Mouse (Mus musculus) embryonic facial prominence, embryonic 15.5 days (tissue): ENCODE results near the gene Ino80d. TPM values are rescaled to one million over a fixed set of nuclear protein-coding genes. Genes with fewer than 3 reads are reported as not detected.

Source experiments
- ATAC-seq: fragments of 200-750 bp; cut with Nextera tagmentation; 2 replicates; pipeline ENCODE4 v1.8.0; 2017; ENCODE audit warnings: low read depth, moderate TSS enrichment; ENCODE audit not compliant: insufficient number of reproducible peaks, low FRiP score, low TSS enrichment
- H3K27ac ChIP-seq: fragments of 300-500 bp; sonication (generic); replicated peaks from 2 replicates; pipeline ENCODE4 v1.5.1; 2015; ENCODE audit warnings: mild to moderate bottlenecking, inconsistent platforms
- H3K27me3 ChIP-seq: fragments of 300-500 bp; sonication (generic); 2 replicates; pipeline ENCODE4 v1.6.1; 2015; ENCODE audit warnings: inconsistent platforms
- H3K36me3 ChIP-seq: fragments of 300-500 bp; sonication (generic); 2 replicates; pipeline ENCODE4 v1.6.1; 2015; ENCODE audit warnings: mild to moderate bottlenecking, inconsistent platforms
- H3K4me1 ChIP-seq: fragments of 300-500 bp; sonication (generic); 2 replicates; pipeline ENCODE4 v1.6.1; 2015; ENCODE audit warnings: inconsistent platforms
- H3K4me2 ChIP-seq: fragments of 300-500 bp; sonication (generic); replicated peaks from 2 replicates; pipeline ENCODE4 v1.6.1; 2015; ENCODE audit warnings: mild to moderate bottlenecking, inconsistent platforms
- H3K4me3 ChIP-seq: fragments of 300-500 bp; sonication (generic); replicated peaks from 2 replicates; pipeline ENCODE4 v1.5.1; 2015; ENCODE audit warnings: mild to moderate bottlenecking, inconsistent platforms
- H3K9ac ChIP-seq: fragments of 300-500 bp; sonication (generic); 2 replicates; pipeline ENCODE4 v1.6.1; 2015; ENCODE audit warnings: inconsistent platforms
- H3K9me3 ChIP-seq: fragments of 300-500 bp; sonication (generic); replicated peaks from 2 replicates; pipeline ENCODE4 v1.6.1; 2016; ENCODE audit warnings: inconsistent platforms
- WGBS: fragments of 180-500 bp; shearing (Covaris S2); methylation state at CpG from one replicate; pipeline ENCODE4 v1.1.7; 2015; 5-methylcytosine and 5-hydroxymethylcytosine counted together
- polyA plus RNA-seq: library from polyadenylated mRNA; unstranded; fragments of >200 nt; fragmentation: Nextera tagmentation; extraction: Ambion mirVana; gene quantifications from 2 replicates; pipeline ENCODE4 v1.2.1, GENCODE M21; 2015

Ino80d gene
- polyA plus RNA-seq, 1 experiment from 2014 or later, result 11.2 TPM

DNA sequence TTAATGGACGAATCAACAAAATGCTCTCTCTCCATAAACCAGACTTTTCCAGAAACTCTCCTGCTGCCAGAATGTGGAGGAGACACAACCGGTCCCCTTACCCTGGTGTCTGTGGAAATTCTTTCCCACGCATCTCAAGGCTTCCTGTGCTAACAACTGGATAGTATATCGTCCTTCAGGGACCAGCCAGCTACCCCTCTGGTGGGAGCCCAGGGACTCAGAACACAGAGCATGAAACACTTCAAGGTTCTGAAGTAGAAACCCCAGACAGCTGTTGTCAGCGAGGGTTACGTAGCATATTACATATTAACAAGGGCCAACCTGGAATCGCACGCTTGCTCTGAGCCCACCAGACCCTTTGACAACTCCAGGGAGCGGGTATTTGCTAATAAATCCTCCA lies 163.9 kb downstream of the Ino80d start:
- no peak overlapping the region for H3K4me2 ChIP-seq
- H3K4me3 ChIP-seq, result no peak overlapping the region
- no peaks in the 10 kb centered on the region for H3K27me3 ChIP-seq
- 70% methylated on average over 9 of the region's 9 CpGs for WGBS
- H3K27ac ChIP-seq, result no peak overlapping the region
- no peaks in the 10 kb centered on the region for H3K36me3 ChIP-seq
- no peak overlapping the region for H3K9ac ChIP-seq
- peaks cover 7% of the 10 kb centered on the region for H3K4me1 ChIP-seq
- no peak for ATAC-seq
- H3K9me3 ChIP-seq, result no peaks in the 10 kb centered on the region

DNA sequence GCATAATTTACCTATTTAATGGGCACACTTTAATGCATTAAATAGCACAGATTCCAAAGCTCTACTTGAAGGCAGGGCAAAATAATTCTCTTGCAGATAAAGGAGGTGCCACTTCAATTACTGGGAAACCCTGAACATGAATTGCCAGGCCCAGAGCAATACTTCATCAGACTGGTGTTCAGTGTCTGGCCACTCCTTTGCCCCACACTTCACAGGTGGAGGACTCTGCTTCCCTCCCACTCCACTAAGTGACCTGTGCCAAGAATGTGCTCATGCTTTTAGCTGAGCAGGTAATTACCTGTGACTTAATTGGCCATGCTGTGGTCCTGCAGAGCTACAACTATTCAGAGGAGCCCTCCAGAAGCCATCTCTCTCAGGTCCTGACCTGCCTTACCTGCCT lies 166.7 kb downstream of the Ino80d start:
- Histone ChIP-seq H3K27ac (no peak overlapping the region), H3K27me3 (no peaks in the 10 kb centered on the region), H3K4me1 (peaks cover 7% of the 10 kb centered on the region), H3K9me3 (no peaks in the 10 kb centered on the region), H3K36me3 (no peaks in the 10 kb centered on the region), H3K4me2 (no peak overlapping the region), H3K9ac (no peak overlapping the region), H3K4me3 (no peak overlapping the region)
- ATAC-seq, result no peak

- Histone ChIP-seq H3K27ac (no peak overlapping the region), H3K9ac (no peak overlapping the region), H3K4me2 (no peak overlapping the region), H3K4me1 (peaks cover 7% of the 10 kb centered on the region), H3K27me3 (no peaks in the 10 kb centered on the region), H3K4me3 (no peak overlapping the region), H3K36me3 (no peaks in the 10 kb centered on the region), H3K9me3 (no peaks in the 10 kb centered on the region)
- no peak for ATAC-seq
- 54% methylated on average over 5 of the region's 5 CpGs for WGBS
These were observed 167.5 kb downstream of the Ino80d start for GRCm38 (mm10) chr1:62946987-62947386.

DNA sequence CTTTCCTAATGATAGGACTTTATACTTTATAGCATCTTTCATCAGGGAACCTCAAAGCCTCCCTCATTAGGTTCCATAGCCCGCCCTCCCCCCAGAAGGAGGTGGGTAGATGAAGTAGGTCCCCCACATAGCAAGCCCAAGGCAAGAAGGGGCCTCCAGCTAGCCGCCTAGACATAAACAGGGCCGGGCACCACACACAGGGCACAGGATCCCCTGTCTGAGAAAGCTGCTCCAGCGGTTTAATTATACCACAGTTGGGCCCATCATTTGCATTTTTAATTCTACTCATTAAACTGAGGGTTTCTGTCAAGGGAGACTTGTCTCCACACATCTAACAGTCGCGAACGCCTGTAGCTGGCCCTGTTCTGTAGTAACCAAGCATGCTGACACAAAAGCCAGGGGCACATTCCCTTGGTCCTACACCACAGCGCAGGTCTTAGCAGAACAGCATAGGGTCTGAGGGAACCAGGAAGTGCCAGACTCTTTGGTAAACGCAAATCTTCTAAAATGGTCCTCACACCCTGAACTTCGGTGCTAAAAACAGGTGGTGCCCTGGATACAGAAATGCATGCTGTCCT lies 179.6 kb downstream of the Ino80d start:
- ATAC-seq, result no peak; the same call in 1 of the 2 replicates
- H3K27ac ChIP-seq, result peak overlapping the region; percentile 34; the same call in 1 of the 2 replicates
- no peaks in the 10 kb centered on the region for H3K9me3 ChIP-seq
- H3K4me2 ChIP-seq, result no peak overlapping the region
- peaks cover 7% of the 10 kb centered on the region for H3K27me3 ChIP-seq
- H3K4me3 ChIP-seq, result no peak overlapping the region
- WGBS, result 76% methylated on average over 10 of the region's 10 CpGs
- peaks cover 22% of the 10 kb centered on the region for H3K4me1 ChIP-seq
- H3K36me3 ChIP-seq, result no peaks in the 10 kb centered on the region
- H3K9ac ChIP-seq, result no peak overlapping the region

DNA sequence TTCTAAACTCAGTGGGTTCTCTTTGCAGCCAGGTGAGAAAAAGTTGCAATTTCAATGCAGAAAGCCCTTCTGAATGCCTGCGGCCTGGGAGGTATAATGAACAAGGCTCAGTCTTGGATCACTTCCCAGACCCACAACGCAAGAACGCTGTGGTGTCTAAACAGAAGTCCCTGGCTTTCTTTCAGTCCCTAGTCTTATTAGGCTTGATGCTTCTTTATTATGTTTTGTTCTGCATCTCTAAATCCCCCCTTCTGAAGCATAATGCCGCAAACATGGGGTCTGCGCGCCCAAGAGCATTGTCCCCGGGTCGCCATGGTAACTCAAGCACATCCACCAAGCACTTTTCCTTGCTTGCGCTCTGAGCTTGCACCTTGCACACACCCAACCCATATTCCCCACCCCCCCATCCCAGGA lies 180.4 kb downstream of the Ino80d start:
- ATAC-seq, result no peak

DNA sequence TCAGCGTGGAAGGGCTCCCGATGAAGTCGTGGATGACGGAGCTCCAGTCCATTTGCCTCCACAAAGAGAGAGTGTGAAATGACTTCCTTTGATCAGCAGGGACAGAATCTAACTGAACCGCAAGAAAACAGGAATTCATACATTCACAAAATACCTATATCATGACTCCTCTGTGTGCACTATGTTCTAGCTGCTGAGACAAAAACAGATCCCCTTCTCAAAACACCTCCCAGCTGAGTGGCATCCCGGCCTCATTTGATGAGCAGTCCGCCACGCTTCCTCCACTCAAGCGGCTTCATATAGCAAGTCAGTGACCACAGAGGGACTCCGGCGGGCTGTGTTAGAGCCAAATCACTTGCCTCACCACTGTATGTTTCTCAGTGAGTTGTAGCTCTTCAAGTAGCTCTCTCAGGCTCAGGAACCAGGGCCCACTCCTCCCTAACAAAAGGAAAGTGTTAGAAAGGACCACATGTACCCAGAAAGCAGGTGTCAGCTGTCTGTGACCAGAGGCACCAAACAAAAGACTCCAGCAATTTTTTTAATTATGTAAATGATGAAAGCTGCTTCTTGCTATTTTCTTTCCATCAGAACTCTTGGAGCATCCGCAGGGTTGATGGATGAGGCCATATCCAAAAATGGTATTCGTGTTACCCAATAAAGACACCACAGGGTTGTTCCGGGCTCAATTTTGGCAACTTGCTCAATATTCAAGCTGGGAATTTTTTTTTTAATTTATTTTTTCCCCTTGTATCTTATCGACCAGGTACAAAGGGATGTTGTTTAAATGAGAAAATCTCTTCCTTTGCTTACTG lies 181.0 kb downstream of the Ino80d start:
- Histone ChIP-seq H3K4me2 (no peak overlapping the region), H3K27me3 (peaks cover 7% of the 10 kb centered on the region), H3K9ac (no peak overlapping the region), H3K4me3 (no peak overlapping the region), H3K36me3 (no peaks in the 10 kb centered on the region), H3K27ac (peak overlapping the region; percentile 18; the same call in 1 of the 2 replicates), H3K9me3 (no peaks in the 10 kb centered on the region), H3K4me1 (peaks cover 22% of the 10 kb centered on the region)
- WGBS, result 66% methylated on average over 15 of the region's 15 CpGs
- no peak for ATAC-seq

More for the DNA sequence above, 180.4 kb downstream of the Ino80d start:
- H3K9me3 ChIP-seq, result no peaks in the 10 kb centered on the region
- peaks cover 22% of the 10 kb centered on the region for H3K4me1 ChIP-seq
- no peaks in the 10 kb centered on the region for H3K36me3 ChIP-seq
- peaks cover 7% of the 10 kb centered on the region for H3K27me3 ChIP-seq
- H3K4me3 ChIP-seq, result no peak overlapping the region
- peak overlapping the region; percentile 21; the same call in 1 of the 2 replicates for H3K4me2 ChIP-seq
- 44% methylated on average over 9 of the region's 9 CpGs for WGBS
- no peak overlapping the region for H3K9ac ChIP-seq
- H3K27ac ChIP-seq, result peak overlapping the region; percentile 34

DNA sequence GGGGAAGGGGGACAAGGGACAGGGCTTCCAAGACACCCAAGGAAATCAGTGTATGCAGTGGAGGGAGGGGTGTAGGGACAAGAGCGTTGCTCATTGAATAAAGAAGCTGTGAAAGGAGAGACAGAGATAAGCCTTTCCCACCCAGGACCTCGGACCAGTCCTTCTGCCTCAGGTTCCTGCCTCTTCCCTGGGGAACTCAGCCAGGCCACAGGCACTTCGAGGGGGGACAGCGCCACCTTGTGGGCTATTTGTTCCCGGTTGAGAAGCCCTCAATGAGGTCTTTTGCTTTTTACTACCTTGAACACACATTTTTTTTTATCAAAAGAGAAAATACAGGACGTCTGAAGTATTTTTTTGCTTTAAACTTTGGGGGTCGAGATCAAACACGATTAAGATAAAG lies 185.0 kb downstream of the Ino80d start:
- H3K27me3 ChIP-seq, result peaks cover 7% of the 10 kb centered on the region
- no peak overlapping the region for H3K27ac ChIP-seq
- no peaks in the 10 kb centered on the region for H3K36me3 ChIP-seq
- no peak overlapping the region for H3K4me2 ChIP-seq
- no peaks in the 10 kb centered on the region for H3K9me3 ChIP-seq
- ATAC-seq, result no peak
- no peak overlapping the region for H3K9ac ChIP-seq
- 8% methylated on average over 8 of the region's 8 CpGs for WGBS
- H3K4me1 ChIP-seq, result peaks cover 12% of the 10 kb centered on the region
- H3K4me3 ChIP-seq, result no peak overlapping the region

GRCm38 (mm10) chr1:62919219-62919618 lies 195.2 kb downstream of the Ino80d start:
- H3K36me3 ChIP-seq, result no peaks in the 10 kb centered on the region
- no peaks in the 10 kb centered on the region for H3K9me3 ChIP-seq
- ATAC-seq, result no peak
- no peaks in the 10 kb centered on the region for H3K4me1 ChIP-seq
- no peaks in the 10 kb centered on the region for H3K27me3 ChIP-seq
- 92% methylated on average over 6 of the region's 6 CpGs for WGBS
- H3K27ac ChIP-seq, result no peak overlapping the region
- H3K4me2 ChIP-seq, result no peak overlapping the region
- no peak overlapping the region for H3K9ac ChIP-seq
- H3K4me3 ChIP-seq, result no peak overlapping the region

- H3K4me3 ChIP-seq, result no peak overlapping the region
These were observed 197.9 kb downstream of the Ino80d start for GRCm38 (mm10) chr1:62916609-62917008.

DNA sequence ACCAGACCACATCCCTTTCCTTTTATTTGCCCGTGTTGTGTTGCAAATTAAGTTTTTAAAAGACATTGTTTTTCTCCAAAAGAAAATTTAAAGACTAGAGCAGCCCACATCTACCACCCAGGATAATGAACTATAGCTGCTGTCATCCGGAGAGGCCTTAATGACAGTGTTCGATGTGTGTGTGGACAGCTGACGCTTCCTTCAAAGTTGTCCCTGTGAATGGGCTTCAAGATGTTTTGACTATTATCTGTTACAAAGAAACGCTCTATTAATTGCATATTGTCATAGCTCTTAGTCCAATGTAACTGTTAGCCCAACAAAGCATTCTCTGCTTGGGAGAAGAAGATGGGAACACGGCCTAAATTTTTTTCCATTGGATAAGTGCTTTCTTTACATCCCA lies 200.0 kb downstream of the Ino80d start:
- H3K4me2 ChIP-seq, result no peak overlapping the region

More at GRCm38 (mm10) chr1:62916609-62917008, 197.9 kb downstream of the Ino80d start:
- no peak for ATAC-seq
- WGBS, result 61% methylated on average over 9 of the region's 9 CpGs
- no peaks in the 10 kb centered on the region for H3K9me3 ChIP-seq
- no peaks in the 10 kb centered on the region for H3K36me3 ChIP-seq
- no peak overlapping the region for H3K4me2 ChIP-seq
- no peak overlapping the region for H3K9ac ChIP-seq
- no peaks in the 10 kb centered on the region for H3K27me3 ChIP-seq
- no peak overlapping the region for H3K27ac ChIP-seq
- no peaks in the 10 kb centered on the region for H3K4me1 ChIP-seq

DNA sequence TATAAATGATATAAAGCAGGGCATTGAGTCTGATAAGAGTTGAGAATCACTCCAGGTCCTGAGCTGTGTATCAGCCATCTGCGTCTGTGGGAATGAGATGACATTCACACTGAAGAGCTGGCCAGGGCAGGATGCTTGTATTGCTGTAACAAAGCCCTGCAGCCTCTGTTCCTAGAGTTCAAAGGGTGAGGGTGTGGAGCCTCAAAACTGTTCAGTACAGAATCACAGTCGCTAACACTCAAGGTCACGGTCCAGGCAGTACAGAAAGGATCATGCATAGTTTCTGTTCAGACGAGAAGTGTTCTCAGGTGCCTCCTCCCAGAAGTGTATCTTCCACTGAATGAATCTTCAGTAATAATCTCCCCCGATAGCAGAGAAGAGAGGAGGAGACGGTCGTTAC lies 203.0 kb downstream of the Ino80d start:
- Histone ChIP-seq H3K4me2 (no peak overlapping the region), H3K27ac (no peak overlapping the region), H3K4me1 (peaks cover 28% of the 10 kb centered on the region), H3K36me3 (no peaks in the 10 kb centered on the region), H3K27me3 (no peaks in the 10 kb centered on the region; the same call in 1 of the 2 replicates), H3K9me3 (no peaks in the 10 kb centered on the region), H3K9ac (no peak overlapping the region), H3K4me3 (no peak overlapping the region)
- no peak for ATAC-seq
- WGBS, result 68% methylated on average over 7 of the region's 7 CpGs

More for the DNA sequence above, 200.0 kb downstream of the Ino80d start:
- peaks cover 9% of the 10 kb centered on the region for H3K4me1 ChIP-seq
- H3K36me3 ChIP-seq, result no peaks in the 10 kb centered on the region
- H3K9ac ChIP-seq, result no peak overlapping the region
- H3K4me3 ChIP-seq, result no peak overlapping the region
- no peaks in the 10 kb centered on the region for H3K9me3 ChIP-seq
- H3K27me3 ChIP-seq, result no peaks in the 10 kb centered on the region
- H3K27ac ChIP-seq, result no peak overlapping the region
- no peak for ATAC-seq
- 69% methylated on average over 6 of the region's 6 CpGs for WGBS
